Mouse (Mus musculus) CH12.LX (cell line): ENCODE measurements at regions not wholly inside any gene's neighbourhood (a gene's known extent, or its start where the extent isn't known, plus 50 kb on each side); places are given as distances from the start of the nearest gene placed in this dataset.

Experiments used
- DNase-seq: peaks from one replicate; pipeline ENCODE4 v3.0.0-alpha.2; 2013; ENCODE audit errors: extremely low read depth
- H3K27ac ChIP-seq: 2 replicates; pipeline ENCODE4 v1.5.1; 2012; ENCODE audit warnings: low read depth, mild to moderate bottlenecking, control low read depth, moderate library complexity; ENCODE audit not compliant: insufficient read depth
- H3K27me3 ChIP-seq: replicated peaks from 2 replicates; pipeline ENCODE3; 2012; ENCODE audit warnings: inconsistent platforms
- H3K36me3 ChIP-seq, 2 experiments: replicated peaks in 1 of 2; 2 replicates each; pipeline versions ENCODE3 to v1.6.1; 2012; ENCODE audit warnings: inconsistent platforms in 1 of 2, low read length in 1 of 2, mild to moderate bottlenecking in 1 of 2, mixed read lengths in 1 of 2, moderate library complexity in 1 of 2; ENCODE audit not compliant: control insufficient read depth in 1 of 2, insufficient read depth in 1 of 2
- H3K4me1 ChIP-seq, 2 experiments: 2 replicates each; pipeline ENCODE4 v1.6.1; 2012; ENCODE audit warnings: inconsistent platforms in 1 of 2, moderate library complexity in 1 of 2; ENCODE audit not compliant: insufficient read depth in 2 of 2, control insufficient read depth in 1 of 2
- H3K4me2 ChIP-seq: 2 replicates; pipeline ENCODE4 v1.6.1; 2012; ENCODE audit warnings: low read depth, mild to moderate bottlenecking, control low read depth; ENCODE audit not compliant: poor library complexity, insufficient read depth, severe bottlenecking
- H3K4me3 ChIP-seq, 3 experiments: fragments of 150-350 bp in 1 of 3; sonication (generic) in 1 of 3; replicated peaks in 1 of 3; 2 replicates each; pipeline versions ENCODE3 to v1.5.1; 2011 to 2012; ENCODE audit warnings: low read depth in 2 of 3, low read length in 2 of 3, mild to moderate bottlenecking in 2 of 3, moderate library complexity in 2 of 3, control low read depth in 1 of 3, improper control_type of control experiment in 1 of 3, inconsistent platforms in 1 of 3, mixed read lengths in 1 of 3; ENCODE audit not compliant: poor library complexity in 1 of 3
- H3K79me2 ChIP-seq: replicated peaks from 2 replicates; pipeline ENCODE4 v1.6.1; 2012; ENCODE audit warnings: mild to moderate bottlenecking, moderate library complexity; ENCODE audit not compliant: control insufficient read depth, poor library complexity, insufficient read depth, severe bottlenecking; ENCODE audit errors: extremely low read depth
- H3K9ac ChIP-seq: 2 replicates; pipeline ENCODE4 v1.6.1; 2012; ENCODE audit warnings: low read depth, mild to moderate bottlenecking, control low read depth, moderate library complexity; ENCODE audit not compliant: insufficient read depth
- H3K9me3 ChIP-seq: replicated peaks from 2 replicates; pipeline ENCODE3; 2012; ENCODE audit warnings: low read length, inconsistent platforms, mixed read lengths
- BHLHE40 ChIP-seq: IDR thresholded peaks from 2 replicates; pipeline ENCODE4 v1.6.1; 2011; ENCODE audit warnings: mild to moderate bottlenecking, low read depth, low read length, improper control_type of control experiment
- CTCF ChIP-seq, 2 experiments: IDR thresholded peaks in 1 of 2; conservative IDR thresholded peaks in 1 of 2; 2 replicates each; pipeline ENCODE4 v1.5.1; 2011 to 2012; ENCODE audit warnings: low read depth in 2 of 2, low read length in 2 of 2, improper control_type of control experiment in 1 of 2, inconsistent platforms in 1 of 2, mild to moderate bottlenecking in 1 of 2, moderate library complexity in 1 of 2
- EP300 ChIP-seq: IDR thresholded peaks from 2 replicates; pipeline ENCODE4 v1.6.1; 2011; ENCODE audit warnings: low read length, improper control_type of control experiment
- ETS1 ChIP-seq: conservative IDR thresholded peaks from 2 replicates; pipeline ENCODE4 v1.6.1; 2012; ENCODE audit warnings: low read depth, mild to moderate bottlenecking, inconsistent platforms, low read length, improper control_type of control experiment, moderate library complexity
- GABPA ChIP-seq: IDR thresholded peaks from 2 replicates; pipeline ENCODE4 v1.6.1; 2012; ENCODE audit warnings: low read depth, low read length, improper control_type of control experiment, inconsistent platforms; ENCODE audit not compliant: insufficient replicate concordance
- HCFC1 ChIP-seq: IDR thresholded peaks from 2 replicates; pipeline ENCODE4 v1.6.1; 2012; ENCODE audit warnings: low read depth, mild to moderate bottlenecking, inconsistent platforms, low read length, improper control_type of control experiment
- IRF4 ChIP-seq: IDR thresholded peaks from 2 replicates; pipeline ENCODE4 v1.6.1; 2014; ENCODE audit warnings: low read depth, mild to moderate bottlenecking, inconsistent platforms, low read length, improper control_type of control experiment
- JUN ChIP-seq: IDR thresholded peaks from 2 replicates; pipeline ENCODE4 v1.6.1; 2011; ENCODE audit warnings: low read depth, mild to moderate bottlenecking, low read length, improper control_type of control experiment, moderate library complexity; ENCODE audit not compliant: insufficient read depth
- KAT2A ChIP-seq: IDR thresholded peaks from 2 replicates; pipeline ENCODE4 v1.6.1; 2012; ENCODE audit warnings: low read length, improper control_type of control experiment, inconsistent platforms; ENCODE audit not compliant: insufficient replicate concordance
- MAX ChIP-seq: IDR thresholded peaks from 2 replicates; pipeline ENCODE4 v1.6.1; 2011; ENCODE audit warnings: low read length, improper control_type of control experiment
- MAZ ChIP-seq: IDR thresholded peaks from 2 replicates; pipeline ENCODE4 v1.6.1; 2012; ENCODE audit warnings: low read depth, mild to moderate bottlenecking, inconsistent platforms, low read length, improper control_type of control experiment, moderate library complexity
- MXI1 ChIP-seq: IDR thresholded peaks from 2 replicates; pipeline ENCODE4 v1.6.1; 2011; ENCODE audit warnings: mild to moderate bottlenecking, low read depth, low read length, improper control_type of control experiment
- MYC ChIP-seq: IDR thresholded peaks from 2 replicates; pipeline ENCODE4 v1.6.1; 2011; ENCODE audit warnings: low read depth, mild to moderate bottlenecking, improper control_type of control experiment, low read length
- NELFE ChIP-seq: IDR thresholded peaks from 2 replicates; pipeline ENCODE4 v1.6.1; 2011; ENCODE audit warnings: low read depth, low read length, improper control_type of control experiment
- NRF1 ChIP-seq: IDR thresholded peaks from 2 replicates; pipeline ENCODE4 v1.6.1; 2014; ENCODE audit warnings: low read depth, mild to moderate bottlenecking, inconsistent platforms, low read length, improper control_type of control experiment, moderate library complexity
- PAX5 ChIP-seq: IDR thresholded peaks from 2 replicates; pipeline ENCODE4 v1.6.1; 2012; ENCODE audit warnings: low read length, inconsistent platforms, mixed read lengths
- POLR2A ChIP-seq: IDR thresholded peaks from 2 replicates; pipeline ENCODE4 v1.6.1; 2011; ENCODE audit warnings: low read depth, mild to moderate bottlenecking, improper control_type of control experiment, low read length
- RCOR1 ChIP-seq: conservative IDR thresholded peaks from 2 replicates; pipeline ENCODE4 v1.6.1; 2012; ENCODE audit warnings: low read depth, mild to moderate bottlenecking, inconsistent platforms, low read length, improper control_type of control experiment
- SMC3 ChIP-seq: IDR thresholded peaks from 2 replicates; pipeline ENCODE4 v1.6.1; 2011; ENCODE audit warnings: low read depth, low read length, improper control_type of control experiment
- TBP ChIP-seq: conservative IDR thresholded peaks from 2 replicates; pipeline ENCODE4 v1.6.1; 2011; ENCODE audit warnings: low read depth, low read length, improper control_type of control experiment
- TCF12 ChIP-seq: IDR thresholded peaks from 2 replicates; pipeline ENCODE4 v1.6.1; 2014; ENCODE audit warnings: low read depth, mild to moderate bottlenecking, inconsistent platforms, low read length, improper control_type of control experiment
- UBTF ChIP-seq: IDR thresholded peaks from 2 replicates; pipeline ENCODE4 v1.6.1; 2012; ENCODE audit warnings: low read depth, mild to moderate bottlenecking, inconsistent platforms, low read length, improper control_type of control experiment, moderate library complexity
- USF1 ChIP-seq: IDR thresholded peaks from 2 replicates; pipeline ENCODE4 v1.6.1; 2014; ENCODE audit warnings: low read depth, mild to moderate bottlenecking, inconsistent platforms, low read length, improper control_type of control experiment
- USF2 ChIP-seq: conservative IDR thresholded peaks from 2 replicates; pipeline ENCODE4 v1.6.1; 2011; ENCODE audit warnings: low read depth, low read length, improper control_type of control experiment
- ZC3H11A ChIP-seq: IDR thresholded peaks from 2 replicates; pipeline ENCODE4 v1.6.1; 2012; ENCODE audit warnings: low read depth, mild to moderate bottlenecking, inconsistent platforms, low read length, improper control_type of control experiment
- ZMIZ1 ChIP-seq: IDR thresholded peaks from 2 replicates; pipeline ENCODE4 v1.6.1; 2012; ENCODE audit warnings: low read depth, mild to moderate bottlenecking, inconsistent platforms, low read length, improper control_type of control experiment
- ZNF384 ChIP-seq: IDR thresholded peaks from 2 replicates; pipeline ENCODE4 v1.6.1; 2012; ENCODE audit warnings: low read depth, low read length, improper control_type of control experiment, inconsistent platforms
- dilution Hi-C: fragments of 300-500 bp; cut with MboI; formaldehyde crosslinking; loops from 2 replicates; pipeline ENCODE4 v1.14.3; 2020; ENCODE audit warnings: low sequenced_read_pairs; ENCODE audit not compliant: extremely low pct_unique_long_range_greater_than_20kb, extremely low pct_ligation_motif_present
- in situ Hi-C: fragments of 300-500 bp; cut with MboI; formaldehyde crosslinking; loops from 3 replicates; pipeline ENCODE4 v1.14.3; 2019; ENCODE audit warnings: low sequenced_read_pairs, low pct_ligation_motif_present, low pct_unique_long_range_greater_than_20kb, mixed read lengths

DNA sequence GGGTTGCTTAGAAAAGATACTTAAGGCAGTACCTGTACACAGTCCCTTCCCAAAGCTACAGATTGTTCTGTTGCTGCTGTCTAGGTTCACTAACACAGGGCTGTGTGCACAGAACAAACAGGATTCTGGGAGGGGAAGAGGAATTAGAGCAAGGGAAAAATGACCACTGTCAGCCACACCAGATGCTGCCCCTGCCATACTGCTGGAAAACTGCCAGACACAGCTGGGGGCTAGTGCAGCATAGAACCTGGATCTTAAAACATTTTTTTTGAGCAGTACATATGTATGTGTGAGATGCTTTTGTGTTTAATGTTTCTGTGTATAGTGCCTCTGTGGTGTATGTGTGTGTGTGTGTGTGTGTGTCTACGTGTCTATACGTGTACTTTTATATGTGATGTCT lies 291.7 kb upstream of the Myt1l start:
- H3K9ac ChIP-seq, result no peak overlapping the region
- H3K9me3 ChIP-seq, result no peaks in the 10 kb centered on the region
- DNase-seq, result no peak
- H3K4me3 ChIP-seq, result no peak overlapping the region
- in situ Hi-C loops (no loop called here), dilution Hi-C loops (no loop called here)
- H3K27me3 ChIP-seq, result no peaks in the 10 kb centered on the region
- no peak overlapping the region for H3K27ac ChIP-seq
- H3K4me1 ChIP-seq, result peaks cover 0 to 13% of the 10 kb centered on the region in 2 experiments; a peak in 2 of 4 replicates
- no peaks in the 10 kb centered on the region for H3K36me3 ChIP-seq
- H3K79me2 ChIP-seq, result no peaks in the 10 kb centered on the region
- TF ChIP-seq IRF4, result no peak
- TF ChIP-seq GABPA, result no peak
- TF ChIP-seq SMC3, result no peak
- no peak for TF ChIP-seq CTCF (conservative IDR thresholded peaks at IDR 0.05 in 1 of 2, IDR thresholded peaks at IDR 0.05 in 1 of 2; ENCODE audit: low read depth in 2 of 2, low read length in 2 of 2)
- no peak for TF ChIP-seq MAX
- no peak for TF ChIP-seq USF2
- TF ChIP-seq TBP, result no peak
- TF ChIP-seq HCFC1, result no peak
- TF ChIP-seq MAZ, result no peak
- no peak for TF ChIP-seq JUN
- TF ChIP-seq ZMIZ1, result no peak
- no peak for TF ChIP-seq KAT2A
- TF ChIP-seq RCOR1, result no peak
- TF ChIP-seq ZC3H11A, result no peak
- TF ChIP-seq MXI1, result no peak
- TF ChIP-seq EP300, result no peak
- TF ChIP-seq POLR2A, result no peak
- TF ChIP-seq PAX5, result no peak
- no peak for TF ChIP-seq NRF1
- TF ChIP-seq, all 38 proteins: peak for 0
- no peak overlapping the region for H3K4me2 ChIP-seq

DNA sequence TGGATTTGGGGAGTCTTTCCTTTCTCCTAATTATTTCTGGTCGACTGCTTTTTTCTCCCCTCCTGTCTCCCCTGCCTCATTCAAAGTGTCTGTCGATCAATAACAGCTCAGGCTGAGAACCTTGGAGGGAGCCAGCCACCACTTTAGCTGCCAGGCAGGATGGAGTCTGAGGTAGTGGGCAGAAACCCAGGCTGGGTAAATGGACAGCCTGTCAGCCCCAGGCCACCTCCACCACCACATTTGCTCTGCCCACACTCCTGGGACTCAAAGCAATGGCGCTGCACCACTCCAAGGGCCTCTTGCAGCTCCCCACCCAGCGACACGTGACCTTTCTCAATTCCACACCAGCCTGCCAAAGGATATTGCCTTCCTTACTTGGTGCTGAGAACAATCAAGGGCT lies 290.7 kb upstream of the Myt1l start:
- H3K79me2 ChIP-seq, result no peaks in the 10 kb centered on the region
- H3K4me2 ChIP-seq, result no peak overlapping the region
- no peaks in the 10 kb centered on the region for H3K36me3 ChIP-seq
- peaks cover 0 to 7% of the 10 kb centered on the region in 2 experiments; a peak in 2 of 4 replicates for H3K4me1 ChIP-seq
- H3K27me3 ChIP-seq, result no peaks in the 10 kb centered on the region
- TF ChIP-seq MYC (no peak), TCF12 (no peak), TBP (no peak), JUN (no peak), ETS1 (no peak), RCOR1 (no peak), NELFE (no peak), MAZ (no peak), USF2 (no peak), SMC3 (no peak), BHLHE40 (no peak), USF1 (no peak), ZC3H11A (no peak), UBTF (no peak), KAT2A (no peak), ZNF384 (no peak)
- no peak overlapping the region for H3K4me3 ChIP-seq
- dilution Hi-C loops, result no loop called here
- H3K27ac ChIP-seq, result no peak overlapping the region
- DNase-seq, result no peak
- H3K9ac ChIP-seq, result no peak overlapping the region
- no peaks in the 10 kb centered on the region for H3K9me3 ChIP-seq
- in situ Hi-C loops, result no loop called here
